ENCODE assay signal across 33 mouse cellular contexts in the genomic region with DNA sequence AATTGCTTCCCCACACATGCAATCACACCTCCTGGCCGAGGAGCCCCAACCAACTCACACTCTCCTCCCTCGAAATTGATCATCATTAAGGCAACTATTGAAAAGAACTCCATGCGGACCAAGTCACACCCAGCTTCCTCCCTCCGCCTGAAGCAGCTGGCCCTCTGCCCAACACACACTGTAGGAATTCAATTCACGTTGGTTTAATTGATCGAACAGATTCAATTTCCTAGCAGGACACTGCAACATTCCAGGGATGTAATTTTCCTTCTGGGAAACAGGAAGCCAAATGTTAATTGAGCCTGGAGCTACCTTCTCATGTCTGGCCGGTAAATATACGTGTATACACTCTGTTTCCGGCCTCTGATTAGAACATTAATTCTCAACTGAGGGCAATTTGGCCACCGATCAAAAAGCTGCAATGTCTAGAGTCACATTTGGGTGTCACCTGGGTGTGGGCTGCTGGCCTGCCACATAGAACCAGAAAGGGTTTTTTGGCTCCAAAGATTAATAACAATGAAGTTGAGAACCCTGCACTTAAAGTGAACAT.
DNase-seq lines count a peak whose midpoint lies in the region; ATAC-seq lines count a peak whose summit lies in the region.
"Had no signal": no experiment of that assay in that cellular context is flagged by ENCODE, and none has a peak within 500 bp of the region (broad histone marks: within the 10 kb centered on the region; RNA-seq: fewer than 3 reads in every experiment).

No protein-coding gene starts in this region.

- no peak overlapping the region for H3K4me2 ChIP-seq in limb, embryonic 12.5 days
- H3K4me2 ChIP-seq: embryonic facial prominence, embryonic 13.5 days; heart, embryonic 12.5 days; limb, embryonic 13.5 days; liver, embryonic 12.5 days; midbrain, embryonic 11.5 days; neural tube, embryonic 12.5 days had no signal

- DNase-seq in cerebellum, postnatal 14 days, result peak; percentile 9 to 32
- no peak for DNase-seq in cerebellum, postnatal 25 days
- DNase-seq in heart, adult 18-20 months, result peak; percentile 2 to 42
- no peak for DNase-seq in heart, postnatal 10 days
- DNase-seq in limb, embryonic 10.5 days (ENCODE audit: low spot score), result no peak
- DNase-seq in T-cell, adult 2 months (ENCODE audit: low spot score), result no peak
- DNase-seq: adrenal gland, postnatal 14 days; cerebellum, adult 11-12 months; cerebellum, postnatal 36 days; forebrain, postnatal 0 days; gastrocnemius, postnatal 36 days; kidney, adult 9 months; kidney, postnatal 10 days; layer of hippocampus, postnatal 36 days; liver, postnatal 0 days; lung, postnatal 36 days; right cerebral cortex, adult 18-20 months; right cerebral cortex, postnatal 4 days; thymus, adult 18-20 months; thymus, postnatal 25 days had no signal

- no peak for ATAC-seq in limb, embryonic 12.5 days (ENCODE audit: insufficient number of reproducible peaks, insufficient read depth, low FRiP score, low TSS enrichment, low read depth)
- ATAC-seq: forebrain, postnatal 0 days; intestine, postnatal 0 days; liver, embryonic 12.5 days; liver, postnatal 0 days; Patski had no signal

- intact Hi-C loops in heart, postnatal 10 days (cut with DNase I), result no loop called here

- no peak overlapping the region for H3K9ac ChIP-seq in limb, embryonic 12.5 days (replicated peaks)
- H3K9ac ChIP-seq: embryonic facial prominence, embryonic 13.5 days; forebrain, postnatal 0 days; heart, embryonic 12.5 days; limb, embryonic 13.5 days; liver, embryonic 12.5 days; liver, postnatal 0 days; neural tube, embryonic 12.5 days had no signal

- no peak overlapping the region for H3K4me3 ChIP-seq in limb, embryonic 12.5 days (replicated peaks)
- H3K4me3 ChIP-seq in limb, embryonic 10.5 days, result no peak overlapping the region
- H3K4me3 ChIP-seq: embryonic facial prominence, embryonic 13.5 days; heart, embryonic 12.5 days; hindbrain, embryonic 10.5 days; limb, embryonic 13.5 days; liver, embryonic 12.5 days; myocyte; neural tube, embryonic 12.5 days had no signal

- no peaks in the 10 kb centered on the region for H3K27me3 ChIP-seq in limb, embryonic 12.5 days
- no peaks in the 10 kb centered on the region for H3K27me3 ChIP-seq in limb, embryonic 10.5 days (ENCODE audit: low read depth, poor library complexity, severe bottlenecking)
- H3K27me3 ChIP-seq: embryonic facial prominence, embryonic 13.5 days; limb, embryonic 13.5 days; liver, embryonic 12.5 days; neural tube, embryonic 12.5 days; Patski had no signal

- 0 out of 2 replicates have a peak overlapping the region, but pooled peaks have one; percentile 12 for H3K27ac ChIP-seq in limb, embryonic 12.5 days
- H3K27ac ChIP-seq in limb, embryonic 10.5 days, result no peak overlapping the region
- H3K27ac ChIP-seq: embryonic facial prominence, embryonic 13.5 days; hindbrain, embryonic 10.5 days; limb, embryonic 13.5 days; liver, embryonic 12.5 days; neural tube, embryonic 12.5 days; stomach, postnatal 0 days had no signal

- H3K4me1 ChIP-seq in limb, embryonic 12.5 days (replicated peaks), result peaks cover 8% of the 10 kb centered on the region
- H3K4me1 ChIP-seq in limb, embryonic 10.5 days, result 0 out of 2 replicates have a peak, but pooled peaks cover 3% of the 10 kb centered on the region
- H3K4me1 ChIP-seq: heart, embryonic 12.5 days; hindbrain, embryonic 10.5 days; liver, embryonic 12.5 days; neural tube, embryonic 12.5 days had no signal

- no peaks in the 10 kb centered on the region for H3K36me3 ChIP-seq in limb, embryonic 12.5 days
- H3K36me3 ChIP-seq in limb, embryonic 10.5 days, result no peaks in the 10 kb centered on the region
- H3K36me3 ChIP-seq: embryonic facial prominence, embryonic 13.5 days; G1E; heart, embryonic 12.5 days; hindbrain, embryonic 10.5 days; limb, embryonic 13.5 days; liver, embryonic 12.5 days; neural tube, embryonic 12.5 days had no signal

- 32% methylated on average over 10 of the region's 10 CpGs for WGBS in limb, embryonic 12.5 days
- 63% methylated on average over 10 of the region's 10 CpGs for WGBS in limb, embryonic 10.5 days

- H3K9me3 ChIP-seq in limb, embryonic 12.5 days, result peaks cover 4% of the 10 kb centered on the region; the same call in 1 of the 2 replicates
- no peaks in the 10 kb centered on the region for H3K9me3 ChIP-seq in limb, embryonic 10.5 days (replicated peaks)
- H3K9me3 ChIP-seq: embryonic facial prominence, embryonic 13.5 days; limb, embryonic 13.5 days had no signal

Comparison
In these comparisons a context has a peak if more than half of its experiments do, and no peak if none do; other contexts are left out.
1. DNase-seq: peak in cerebellum, postnatal 14 days (2 of 2) and heart, adult 18-20 months (2 of 2); none in cerebellum, postnatal 25 days (0 of 2), heart, postnatal 10 days (0 of 2), limb, embryonic 10.5 days (single experiment) and T-cell, adult 2 months (single experiment).